Mouse (Mus musculus) monocyte, adult 5-6 weeks (primary cell): ENCODE data around the gene Olfr1161. TPM values are rescaled to one million over a fixed set of nuclear protein-coding genes. Genes with fewer than 3 reads are reported as not detected.
"Not testable (repeated sequence)": the region's sequence is repeated elsewhere in the genome, so short reads cannot be mapped to it uniquely, and the experiment has no call there.

Source experiments
- ATAC-seq: fragments of 153-309, 156-312 bp; replicated peaks from 2 replicates; pipeline ENCODE4 v1.8.0; 2017; ENCODE audit warnings: mild to moderate bottlenecking; ENCODE audit not compliant: low TSS enrichment, insufficient number of reproducible peaks, severe bottlenecking, poor library complexity, low FRiP score
- total RNA-seq: library from RNA; stranded (forward); fragments of 200-1000, 200-491, 200-594 nt; gene quantifications from 3 replicates; pipeline ENCODE4 v1.2.3, GENCODE M21; 2017

Gene Olfr1161
- not detected in 3 replicates for total RNA-seq

GRCm38 (mm10) chr2:88022474-88022873 lies at the start of gene Olfr1161:
Gene Olfr1161 (plus strand): TSS chr2:88022774.
- not testable (repeated sequence) for ATAC-seq

GRCm38 (mm10) chr2:87974563-87974962 lies 48.0 kb upstream of the Olfr1161 start, which contains the start of gene Olfr74:
Gene Olfr74 (minus strand): TSS chr2:87974663.
- no peak for ATAC-seq

- ATAC-seq, result no peak
Observed at GRCm38 (mm10) chr2:87989813-87990212, 32.8 kb upstream of the Olfr1161 start, which contains the start of gene Olfr1158. Gene Olfr1158 (plus strand): TSS chr2:87990113.

- ATAC-seq, result no peak
Observed at GRCm38 (mm10) chr2:88007515-88008318, 14.9 kb upstream of the Olfr1161 start, which contains the start of gene Olfr1160. Gene Olfr1160 (minus strand): TSS chr2:88008268.

GRCm38 (mm10) chr2:88037599-88037998 lies 15.0 kb downstream of the Olfr1161 start, which contains the start of gene Olfr73:
Gene Olfr73 (minus strand): TSS chr2:88037699.
- ATAC-seq, result no peak

- no peak for ATAC-seq
Observed at GRCm38 (mm10) chr2:88051029-88051428, 28.5 kb downstream of the Olfr1161 start, which contains the start of gene Olfr1162. Gene Olfr1162 (minus strand): TSS chr2:88051129.

- no peak for ATAC-seq
Observed at GRCm38 (mm10) chr2:88063587-88063986, 41.0 kb downstream of the Olfr1161 start.

GRCm38 (mm10) chr2:88071730-88072129 lies 49.2 kb downstream of the Olfr1161 start, which contains the start of gene Olfr1163:
Gene Olfr1163 (minus strand): TSS chr2:88071830.
- no peak for ATAC-seq

Other genes with a start within 250 kb of the Olfr1161 start
- gene Olfr152, start 243.3 kb upstream of the Olfr1161 start, total RNA-seq, result 1.2 TPM in 1 of 3 replicates, not detected in the others
- not detected in 3 replicates for gene Olfr1143, start 222.2 kb upstream of the Olfr1161 start, total RNA-seq
- gene Olfr1145, start 213.0 kb upstream of the Olfr1161 start, total RNA-seq, result not detected in 3 replicates
- not detected in 3 replicates for gene Olfr1148, start 192.2 kb upstream of the Olfr1161 start, total RNA-seq
- gene Olfr1150-ps1, start 178.8 kb upstream of the Olfr1161 start, total RNA-seq, result not detected in 3 replicates
- not detected in 3 replicates for gene Olfr1151, start 166.9 kb upstream of the Olfr1161 start, total RNA-seq
- gene Olfr1152, start 156.3 kb upstream of the Olfr1161 start, total RNA-seq, result not detected in 3 replicates
- gene Olfr1153, start 127.8 kb upstream of the Olfr1161 start, total RNA-seq, result not detected in 3 replicates
- gene Olfr1154, start 117.6 kb upstream of the Olfr1161 start, total RNA-seq, result not detected in 3 replicates
- not detected in 3 replicates for gene Olfr1155, start 77.6 kb upstream of the Olfr1161 start, total RNA-seq
- not detected in 3 replicates for gene Olfr1156, start 69.7 kb upstream of the Olfr1161 start, total RNA-seq
- gene Olfr1157, start 54.5 kb upstream of the Olfr1161 start, total RNA-seq, result not detected in 3 replicates
- not detected in 3 replicates for gene Olfr74, start 48.1 kb upstream of the Olfr1161 start, total RNA-seq
- not detected in 3 replicates for gene Olfr1158, start 32.7 kb upstream of the Olfr1161 start, total RNA-seq
- gene Olfr1160, start 14.5 kb upstream of the Olfr1161 start, total RNA-seq, result 0.32 TPM in 1 of 3 replicates, not detected in the others
- not detected in 3 replicates for gene Olfr73, start 14.9 kb downstream of the Olfr1161 start, total RNA-seq
- not detected in 3 replicates for gene Olfr1162, start 28.4 kb downstream of the Olfr1161 start, total RNA-seq
- gene Olfr1163, start 49.1 kb downstream of the Olfr1161 start, total RNA-seq, result not detected in 3 replicates
- not detected in 3 replicates for gene Olfr1164, start 71.2 kb downstream of the Olfr1161 start, total RNA-seq
- not detected in 3 replicates for gene Olfr1166, start 105.5 kb downstream of the Olfr1161 start, total RNA-seq
- not detected in 3 replicates for gene Olfr1167, start 132.4 kb downstream of the Olfr1161 start, total RNA-seq
- gene Olfr1168, start 159.1 kb downstream of the Olfr1161 start, total RNA-seq, result not detected in 3 replicates
- gene Olfr1170, start 205.6 kb downstream of the Olfr1161 start, total RNA-seq, result not detected in 3 replicates